Mouse (Mus musculus) small intestine, adult 2 months (tissue): ENCODE results near the gene Dock4.

Experiments
- CTCF ChIP-seq: fragments of 200-500 bp; IDR thresholded peaks from 2 replicates; pipeline ENCODE4 v1.5.1; 2012; ENCODE audit warnings: low read depth, mild to moderate bottlenecking, control low read depth, inconsistent platforms, low read length, moderate library complexity, mixed read lengths; ENCODE audit not compliant: insufficient replicate concordance, insufficient read length; ENCODE audit errors: extremely low read depth
- POLR2A ChIP-seq: fragments of 200-500 bp; IDR thresholded peaks from 2 replicates; pipeline ENCODE4 v1.6.1; 2012; ENCODE audit warnings: low read depth, mild to moderate bottlenecking, control low read depth, inconsistent platforms, low read length, moderate library complexity

- TF ChIP-seq CTCF (no peak), POLR2A (no peak)
Observed at GRCm38 (mm10) chr12:40582059-40582458, 136.3 kb downstream of the Dock4 start.
